Mouse (Mus musculus) testis, adult 2 months (tissue): ENCODE data around the gene Ccdc33.

Experiments
- CTCF ChIP-seq: fragments of 200-500 bp; IDR thresholded peaks from 2 replicates; pipeline ENCODE4 v1.5.1; 2012; ENCODE audit warnings: low read depth, mild to moderate bottlenecking, inconsistent platforms, low read length, moderate library complexity; ENCODE audit not compliant: control insufficient read depth, insufficient read depth, insufficient replicate concordance
- POLR2A ChIP-seq: fragments of 200-500 bp; IDR thresholded peaks from 2 replicates; pipeline ENCODE4 v1.6.1; 2012; ENCODE audit warnings: low read depth, mild to moderate bottlenecking, inconsistent platforms, low read length, moderate library complexity; ENCODE audit not compliant: control insufficient read depth

DNA sequence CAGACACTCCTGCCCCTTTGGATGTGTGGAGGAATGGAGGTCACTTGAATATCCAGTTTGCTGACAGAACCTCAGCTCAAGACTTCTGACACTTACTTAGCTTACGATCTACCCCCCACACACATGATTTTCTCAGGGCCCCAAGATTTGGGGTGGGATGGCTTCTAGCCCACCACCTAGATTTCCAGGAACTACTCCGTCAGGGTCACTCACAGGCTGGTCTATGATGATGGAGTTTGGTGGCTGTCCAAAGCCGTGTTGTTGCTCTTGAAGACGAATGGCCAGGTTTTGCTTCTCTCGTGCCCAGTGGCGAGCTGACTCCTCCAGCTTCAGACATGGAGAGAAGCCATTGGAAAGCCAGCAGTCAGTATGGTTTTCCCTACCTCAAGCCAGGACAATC, 89.0 kb downstream of the Ccdc33 start:
- TF ChIP-seq CTCF = no peak
- no peak for TF ChIP-seq POLR2A
